Mouse (Mus musculus): ENCODE results near the gene Vmn2r20.
"Not testable (repeated sequence)": the region's sequence is repeated elsewhere in the genome, so short reads cannot be mapped to it uniquely, and the experiment has no call there.

Gene Vmn2r20

DNA sequence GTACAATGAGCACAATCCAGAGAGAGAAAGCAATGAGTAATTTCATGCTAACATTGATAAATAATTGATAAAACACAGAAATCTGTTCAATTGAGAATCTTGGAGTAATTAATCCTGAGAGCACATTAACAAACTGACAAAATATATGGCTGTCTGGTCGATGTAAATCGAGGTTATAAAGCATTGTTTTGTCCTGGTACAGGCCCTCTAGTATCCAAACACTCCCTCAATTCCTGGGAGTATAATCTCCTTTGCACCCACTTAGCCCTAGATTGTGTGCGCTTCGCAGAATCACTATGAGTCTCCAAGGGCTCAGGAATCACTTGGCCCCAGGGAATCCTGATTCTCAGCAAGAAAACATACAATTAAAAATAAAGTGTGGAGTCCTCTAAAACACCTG, at the start of gene Vmn2r20:
TSS of gene Vmn2r20 (minus strand) at position 101 of the 400 bp plus-strand sequence.
- in situ Hi-C loops (cut with MseI, MboI) = not testable (repeated sequence)

DNA sequence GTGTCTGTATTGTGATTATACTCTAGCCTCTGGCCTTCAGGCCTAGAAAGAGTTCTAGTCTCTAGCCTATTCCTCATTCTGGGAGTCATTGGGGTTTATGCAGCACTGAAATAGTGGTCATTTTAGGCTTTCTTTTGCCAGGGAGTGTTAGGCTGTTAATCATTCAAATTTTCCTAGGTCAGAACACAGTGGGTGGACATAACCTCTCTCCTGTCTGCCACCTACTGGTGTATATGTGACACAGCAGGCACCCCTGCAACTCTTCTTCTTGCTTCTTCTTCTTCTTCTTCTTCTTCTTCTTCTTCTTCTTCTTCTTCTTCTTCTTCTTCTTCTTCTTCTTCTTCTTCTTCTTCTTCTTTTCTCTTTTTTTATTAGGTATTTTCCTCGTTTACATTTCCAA, 6.5 kb upstream of the Vmn2r20 start:
- in situ Hi-C loops (cut with MseI, MboI) = not testable (repeated sequence)

- in situ Hi-C loops (cut with MseI, MboI) = not testable (repeated sequence)
Observed at GRCm38 (mm10) chr6:123406918-123407665, 10.8 kb downstream of the Vmn2r20 start.

- in situ Hi-C loops (cut with MseI, MboI) = not testable (repeated sequence)
Observed at GRCm38 (mm10) chr6:123388824-123389223, 29.1 kb downstream of the Vmn2r20 start.

DNA sequence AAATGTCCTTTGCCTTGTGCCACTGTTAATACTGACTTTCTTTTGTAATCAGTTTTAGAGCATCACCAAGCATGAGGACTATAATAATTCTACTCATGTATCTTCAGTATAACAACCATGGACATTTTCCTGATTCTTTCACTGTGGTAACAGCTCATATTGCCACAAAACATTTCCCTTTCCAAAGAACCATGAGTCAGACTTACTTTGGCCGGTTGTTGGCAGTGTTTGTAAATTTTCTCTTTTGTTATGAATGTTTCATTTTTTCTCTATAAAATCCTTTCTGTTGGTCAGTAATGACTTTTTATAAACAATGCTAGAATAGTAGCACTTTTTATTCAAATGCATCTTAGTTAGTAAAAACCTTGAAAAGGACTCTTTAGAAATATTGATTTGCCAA, 71.8 kb downstream of the Vmn2r20 start:
- in situ Hi-C loops (cut with MseI, MboI) = no loop called here

DNA sequence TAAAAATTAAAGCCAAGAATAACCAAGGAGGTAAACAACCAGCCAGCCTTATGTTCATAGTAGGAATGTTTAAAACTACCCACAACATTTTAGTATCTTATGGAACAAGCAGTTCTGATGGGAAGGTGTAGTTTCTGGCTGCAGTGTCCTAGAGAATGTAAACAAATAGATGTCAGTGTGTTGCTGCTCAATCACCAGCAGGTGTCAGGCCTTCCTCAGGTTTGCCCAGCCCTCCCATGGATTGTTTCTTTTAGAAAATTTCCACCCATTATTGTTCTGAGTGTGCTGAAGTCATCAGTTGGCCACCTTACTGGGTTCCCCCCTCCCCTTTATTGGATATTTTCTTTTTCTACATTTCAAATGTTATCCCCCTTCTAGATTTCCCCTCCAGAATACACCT, 77.8 kb downstream of the Vmn2r20 start:
- in situ Hi-C loops (cut with MseI, MboI) = no loop called here

DNA sequence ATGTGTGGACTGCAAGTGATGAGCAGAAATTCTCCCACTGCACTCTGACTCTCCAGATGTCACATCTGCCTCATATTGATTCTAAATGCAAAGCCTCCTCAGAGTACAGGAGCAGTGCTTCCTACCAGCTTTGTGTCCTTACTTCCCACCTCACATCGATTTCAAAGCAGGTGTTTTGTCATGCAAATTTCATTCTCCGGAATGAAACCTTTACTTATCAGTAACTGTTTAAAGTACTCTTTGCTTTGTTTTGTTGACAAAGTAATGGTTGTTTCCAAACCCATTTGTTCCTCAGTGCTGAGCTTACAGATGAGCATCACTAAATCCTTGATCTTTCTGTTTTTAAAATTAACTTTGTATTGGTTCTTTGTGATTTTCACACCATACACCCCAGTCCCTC, 85.4 kb downstream of the Vmn2r20 start:
- in situ Hi-C loops (cut with MseI, MboI) = no loop called here
